Mouse (Mus musculus) thymus, postnatal 14 days (tissue): Measurements from ENCODE around the gene Tcap.

Source experiments
- DNase-seq: peaks from one replicate; pipeline ENCODE4 v3.0.0; 2021

The Tcap gene

DNA sequence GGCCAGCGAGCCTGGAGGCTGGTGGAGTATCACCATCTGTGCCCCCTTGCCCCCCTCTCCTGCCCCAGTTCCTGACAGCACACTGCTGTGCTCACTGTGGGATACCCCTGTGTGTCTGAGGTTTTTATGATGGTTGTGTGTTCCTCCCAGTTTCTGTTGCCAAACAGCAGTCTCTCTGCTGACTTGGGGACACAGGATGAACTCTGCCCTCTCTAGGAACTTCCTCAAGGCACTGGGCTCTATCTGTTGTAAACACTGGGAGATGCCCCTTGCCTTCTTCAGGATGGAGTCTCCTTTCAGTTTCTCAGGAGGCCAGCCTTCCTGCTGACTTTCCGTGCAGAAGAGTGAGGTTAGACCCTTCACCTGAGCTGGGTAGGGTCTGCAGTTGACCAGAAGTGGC, 30.6 kb downstream of the Tcap start:
- no peak for DNase-seq

DNA sequence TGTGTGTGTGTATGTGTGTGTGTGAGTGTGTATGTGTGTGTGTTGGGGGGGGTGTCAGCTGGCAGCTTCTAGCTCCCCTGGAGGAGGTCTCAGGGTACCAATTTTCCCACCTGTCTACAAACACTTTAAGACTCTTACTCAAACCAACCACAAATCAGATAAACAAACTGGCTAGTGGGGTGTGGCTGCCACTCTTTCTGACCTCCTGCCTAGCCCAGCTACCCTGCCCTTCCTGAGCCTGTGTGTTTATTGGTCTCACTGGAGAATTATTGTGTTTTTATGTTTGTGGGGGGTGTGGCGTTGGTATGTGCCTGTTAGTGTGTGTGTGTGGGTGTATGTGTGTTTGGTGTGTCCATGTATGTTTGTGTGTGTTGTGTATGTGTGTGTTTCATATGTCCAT, 33.5 kb downstream of the Tcap start:
- no peak for DNase-seq

DNA sequence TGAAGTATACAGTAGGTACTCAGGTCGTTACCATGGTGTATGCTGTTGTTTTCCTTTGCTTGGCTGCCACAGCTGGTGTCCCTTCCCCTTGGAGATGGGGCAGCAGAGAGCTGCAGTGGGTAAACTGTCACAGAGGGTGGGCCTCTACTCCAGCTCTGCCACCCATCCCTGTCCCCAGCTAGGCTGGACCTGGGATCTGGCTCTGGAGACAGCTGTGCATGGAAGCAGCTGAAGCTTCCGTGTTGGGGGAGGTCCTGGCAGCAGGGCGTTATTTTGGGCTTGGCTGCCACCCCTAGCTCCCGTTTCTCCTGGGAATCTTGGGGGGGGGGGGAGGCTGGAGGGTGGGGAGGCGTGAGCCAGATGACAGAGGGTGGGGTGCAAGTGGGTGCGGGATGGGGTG, 34.7 kb downstream of the Tcap start:
- DNase-seq: no peak

- DNase-seq: no peak
Observed at GRCm38 (mm10) chr11:98418939-98419547, 35.4 kb downstream of the Tcap start.

- DNase-seq: no peak
Observed at GRCm38 (mm10) chr11:98426592-98426991, 43.0 kb downstream of the Tcap start.

DNA sequence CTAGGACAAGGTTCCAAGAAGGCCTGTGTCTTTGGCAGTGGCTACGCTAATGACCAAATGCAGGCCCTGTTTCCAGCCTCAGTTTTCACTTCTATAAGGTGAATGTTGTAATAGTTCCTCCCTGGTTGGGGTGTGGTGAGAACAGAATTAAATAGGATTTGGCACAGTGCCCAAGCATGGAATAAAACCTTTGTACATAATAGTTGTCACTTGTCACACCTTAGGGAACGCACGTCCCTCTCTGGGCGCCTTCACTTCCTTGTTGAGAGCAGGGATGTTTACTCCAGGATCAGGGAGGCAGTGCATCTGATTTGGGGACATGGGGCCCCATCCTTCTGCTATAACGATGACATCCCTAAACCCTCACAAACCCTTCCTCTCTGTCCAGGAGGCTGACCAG, 44.8 kb downstream of the Tcap start:
- DNase-seq: no peak

- no peak for DNase-seq
Observed at GRCm38 (mm10) chr11:98431743-98432502, 48.3 kb downstream of the Tcap start.
